In genomic region chr6:146342995-146343394, GRCm38 (mm10) we compare ENCODE assay signal across 11 mouse cellular contexts.
DNase-seq lines count a peak whose midpoint lies in the region; ATAC-seq and TF ChIP-seq lines count a peak whose summit lies in the region.
"Had no signal": no experiment of that assay in that cellular context is flagged by ENCODE, and none has a peak within 500 bp of the region (broad histone marks: within the 10 kb centered on the region; RNA-seq: fewer than 3 reads in every experiment).

No protein-coding gene starts in this region.

- WGBS in kidney, postnatal 0 days = 37% methylated on average over 6 of the region's 6 CpGs
- WGBS in kidney, embryonic 16.5 days = 33% methylated on average over 6 of the region's 6 CpGs
- 8% methylated on average over 6 of the region's 6 CpGs for WGBS in hindbrain, embryonic 16.5 days

- no peaks in the 10 kb centered on the region for H3K36me3 ChIP-seq in kidney, postnatal 0 days (ENCODE audit: insufficient read depth, low read length)
- H3K36me3 ChIP-seq in kidney, embryonic 16.5 days (ENCODE audit: insufficient read depth, low read length) = no peaks in the 10 kb centered on the region
- no peaks in the 10 kb centered on the region for H3K36me3 ChIP-seq in hindbrain, embryonic 16.5 days (ENCODE audit: control insufficient read depth, insufficient read depth, low read length)

- 0 out of 2 replicates have a peak, but pooled peaks cover 3% of the 10 kb centered on the region for H3K4me1 ChIP-seq in kidney, postnatal 0 days (replicated peaks; ENCODE audit: insufficient read depth, low read length)
- H3K4me1 ChIP-seq in kidney, embryonic 16.5 days (ENCODE audit: insufficient read depth, low read length) = no peaks in the 10 kb centered on the region; the same call in 1 of the 2 replicates
- peaks cover 16% of the 10 kb centered on the region for H3K4me1 ChIP-seq in hindbrain, embryonic 16.5 days (ENCODE audit: control insufficient read depth, insufficient read depth, low read depth, low read length)

- H3K27ac ChIP-seq in kidney, postnatal 0 days = no peak overlapping the region
- H3K27ac ChIP-seq in kidney, embryonic 16.5 days (ENCODE audit: low read length) = no peak overlapping the region
- H3K27ac ChIP-seq in hindbrain, embryonic 16.5 days (ENCODE audit: low read depth, low read length) = peak overlapping the region; percentile 34; the same call in 1 of the 2 replicates

- no peak overlapping the region for H3K4me3 ChIP-seq in kidney, postnatal 0 days (replicated peaks; ENCODE audit: low read depth, low read length)
- H3K4me3 ChIP-seq in kidney, embryonic 16.5 days (ENCODE audit: low read length) = no peak overlapping the region
- no peak overlapping the region for H3K4me3 ChIP-seq in hindbrain, embryonic 16.5 days (ENCODE audit: low read length)

- H3K4me2 ChIP-seq in kidney, postnatal 0 days (ENCODE audit: low read length) = no peak overlapping the region
- H3K4me2 ChIP-seq in kidney, embryonic 16.5 days (replicated peaks; ENCODE audit: low read depth, low read length) = no peak overlapping the region
- 0 out of 2 replicates have a peak overlapping the region, but pooled peaks have one; percentile 12 for H3K4me2 ChIP-seq in hindbrain, embryonic 16.5 days (ENCODE audit: low read length)

- no peak for TF ChIP-seq CTCF in kidney, postnatal 0 days (IDR thresholded peaks at IDR 0.05; ENCODE audit: low read depth)

- H3K9me3 ChIP-seq in kidney, postnatal 0 days (replicated peaks; ENCODE audit: low read length) = no peaks in the 10 kb centered on the region
- no peaks in the 10 kb centered on the region for H3K9me3 ChIP-seq in kidney, embryonic 16.5 days (ENCODE audit: low read length)
- no peaks in the 10 kb centered on the region for H3K9me3 ChIP-seq in hindbrain, embryonic 16.5 days (ENCODE audit: control insufficient read depth, low read length)

- DNase-seq in kidney, postnatal 0 days (ENCODE audit: low spot score) = peak; percentile 10
- DNase-seq in Muller cell, postnatal 12 days (ENCODE audit: inconsistent ontology term) = peak; percentile 81
- DNase-seq in cerebellum, adult 9-10 months = peak; percentile 66
- DNase-seq in natural killer cell, adult 2 months (ENCODE audit: low spot score in 2 of 2) = no peak
- DNase-seq in ovary, postnatal 14 days (ENCODE audit: low spot score) = no peak
- DNase-seq in urinary bladder, adult 18-20 months (ENCODE audit: low spot score in 2 of 2) = no peak
- DNase-seq: adrenal gland, postnatal 25 days; heart, postnatal 14 days had no signal

- H3K27me3 ChIP-seq in kidney, postnatal 0 days (ENCODE audit: insufficient read depth, low read length) = no peaks in the 10 kb centered on the region
- H3K27me3 ChIP-seq in kidney, embryonic 16.5 days (ENCODE audit: insufficient read depth, low read length) = no peaks in the 10 kb centered on the region
- no peaks in the 10 kb centered on the region for H3K27me3 ChIP-seq in hindbrain, embryonic 16.5 days (replicated peaks; ENCODE audit: control insufficient read depth, insufficient read depth, low read length)

- ATAC-seq in kidney, postnatal 0 days (replicated peaks; ENCODE audit: low FRiP score, low read depth) = no peak
- ATAC-seq in kidney, embryonic 16.5 days (ENCODE audit: low FRiP score, low TSS enrichment) = no peak
- peak; percentile 41 for ATAC-seq in hindbrain, embryonic 16.5 days
- ATAC-seq: lung, postnatal 0 days had no signal

- no peak overlapping the region for H3K9ac ChIP-seq in kidney, postnatal 0 days (ENCODE audit: low read depth, low read length)
- no peak overlapping the region for H3K9ac ChIP-seq in kidney, embryonic 16.5 days (replicated peaks; ENCODE audit: low read length)
- no peak overlapping the region for H3K9ac ChIP-seq in hindbrain, embryonic 16.5 days (ENCODE audit: low read depth, low read length)

Comparison
In these comparisons a context has a peak if more than half of its experiments do, and no peak if none do; other contexts are left out.
1. DNase-seq: peak in kidney, postnatal 0 days (single experiment), Muller cell, postnatal 12 days (single experiment) and cerebellum, adult 9-10 months (single experiment); none in natural killer cell, adult 2 months (0 of 2), ovary, postnatal 14 days (single experiment) and urinary bladder, adult 18-20 months (0 of 2).